Mouse (Mus musculus) ES-Bruce4 (cell line): ENCODE data around the gene Sik1. TPM values are rescaled to one million over a fixed set of nuclear protein-coding genes. Genes with fewer than 3 reads are reported as not detected.

Experiments used
- H3K27ac ChIP-seq: 2 replicates; pipeline ENCODE4 v1.5.1; 2012; ENCODE audit warnings: low read length, inconsistent platforms; ENCODE audit not compliant: insufficient read depth
- H3K27me3 ChIP-seq: 2 replicates; pipeline ENCODE4 v1.6.1; 2012; ENCODE audit warnings: mild to moderate bottlenecking, low read length, inconsistent platforms; ENCODE audit not compliant: control insufficient read depth, poor library complexity, insufficient read depth, severe bottlenecking
- H3K36me3 ChIP-seq: 2 replicates; pipeline ENCODE4 v1.6.1; 2012; ENCODE audit warnings: inconsistent platforms, mild to moderate bottlenecking, low read length, moderate library complexity; ENCODE audit not compliant: control insufficient read depth, poor library complexity, insufficient read depth, severe bottlenecking
- H3K4me1 ChIP-seq: one replicate; pipeline ENCODE4 v1.8.1; 2011; ENCODE audit warnings: low read length; ENCODE audit not compliant: control insufficient read depth, insufficient read depth
- H3K4me3 ChIP-seq: 2 replicates; pipeline ENCODE4 v1.5.1; 2011; ENCODE audit warnings: low read depth, mild to moderate bottlenecking, low read length
- H3K9ac ChIP-seq: 2 replicates; pipeline ENCODE4 v1.6.1; 2012; ENCODE audit warnings: low read depth, mild to moderate bottlenecking, inconsistent platforms; ENCODE audit not compliant: poor library complexity, severe bottlenecking
- H3K9me3 ChIP-seq: replicated peaks from 2 replicates; pipeline ENCODE4 v1.6.1; 2012; ENCODE audit warnings: mild to moderate bottlenecking, low read length, inconsistent platforms; ENCODE audit not compliant: control insufficient read depth, poor library complexity, insufficient read depth, severe bottlenecking
- CTCF ChIP-seq: IDR thresholded peaks from one replicate; pipeline ENCODE4 v1.8.1; 2011; ENCODE audit warnings: low read depth, low read length
- EP300 ChIP-seq: IDR thresholded peaks from 2 replicates; pipeline ENCODE4 v1.6.1; 2011; ENCODE audit warnings: low read depth, low read length; ENCODE audit not compliant: insufficient read depth
- POLR2A ChIP-seq: IDR thresholded peaks from one replicate; pipeline ENCODE4 v1.8.1; 2011; ENCODE audit warnings: low read length; ENCODE audit not compliant: insufficient read depth
- polyA plus RNA-seq: library from polyadenylated mRNA; stranded (reverse); fragments of >200 nt; gene quantifications from 2 replicates; pipeline ENCODE4 v1.2.4, GENCODE M21; 2011; ENCODE audit warnings: low read depth; ENCODE audit not compliant: missing spikeins, insufficient read depth, insufficient read length

Gene Sik1
- polyA plus RNA-seq, 1 experiment = 45.1 TPM

- no peak for TF ChIP-seq POLR2A
- no peak for TF ChIP-seq CTCF
- TF ChIP-seq EP300 = no peak
- Histone ChIP-seq H3K4me3 (no peak overlapping the region), H3K36me3 (peaks cover 58% of the 10 kb centered on the region)
These were observed 8.6 kb downstream of the Sik1 start for GRCm38 (mm10) chr17:31846970-31847369.

GRCm38 (mm10) chr17:31846352-31846751, 9.3 kb downstream of the Sik1 start:
- Histone ChIP-seq H3K27me3 (no peaks in the 10 kb centered on the region), H3K36me3 (peaks cover 58% of the 10 kb centered on the region), H3K9me3 (no peaks in the 10 kb centered on the region), H3K4me3 (no peak overlapping the region), H3K4me1 (peaks cover 11% of the 10 kb centered on the region), H3K9ac (no peak overlapping the region), H3K27ac (no peak overlapping the region)
- TF ChIP-seq CTCF = no peak
- no peak for TF ChIP-seq EP300
- no peak for TF ChIP-seq POLR2A

More at GRCm38 (mm10) chr17:31846970-31847369, 8.6 kb downstream of the Sik1 start:
- Histone ChIP-seq H3K27ac (no peak overlapping the region), H3K4me1 (peaks cover 9% of the 10 kb centered on the region), H3K27me3 (no peaks in the 10 kb centered on the region), H3K9ac (no peak overlapping the region), H3K9me3 (no peaks in the 10 kb centered on the region)

- no peak overlapping the region for H3K9ac ChIP-seq
- H3K9me3 ChIP-seq = no peaks in the 10 kb centered on the region
- no peak overlapping the region for H3K27ac ChIP-seq
- H3K4me3 ChIP-seq = no peak overlapping the region
- peaks cover 9% of the 10 kb centered on the region for H3K4me1 ChIP-seq
- no peak for TF ChIP-seq POLR2A
- TF ChIP-seq CTCF = no peak
- TF ChIP-seq EP300 = no peak
- H3K27me3 ChIP-seq = no peaks in the 10 kb centered on the region
- H3K36me3 ChIP-seq = peaks cover 35% of the 10 kb centered on the region
These were observed 11.7 kb downstream of the Sik1 start for GRCm38 (mm10) chr17:31843891-31844290.

- no peak overlapping the region for H3K27ac ChIP-seq
- H3K9ac ChIP-seq = no peak overlapping the region
- no peaks in the 10 kb centered on the region for H3K9me3 ChIP-seq
- peaks cover 28% of the 10 kb centered on the region for H3K36me3 ChIP-seq
- H3K27me3 ChIP-seq = no peaks in the 10 kb centered on the region
- TF ChIP-seq POLR2A (no peak), CTCF (no peak), EP300 (no peak)
- H3K4me1 ChIP-seq = peaks cover 9% of the 10 kb centered on the region
- no peak overlapping the region for H3K4me3 ChIP-seq
These were observed 12.4 kb downstream of the Sik1 start for GRCm38 (mm10) chr17:31842930-31843822.

GRCm38 (mm10) chr17:31841842-31842611, 13.6 kb downstream of the Sik1 start:
- Histone ChIP-seq H3K36me3 (peaks cover 17% of the 10 kb centered on the region), H3K4me1 (peaks cover 9% of the 10 kb centered on the region), H3K9ac (no peak overlapping the region), H3K9me3 (no peaks in the 10 kb centered on the region), H3K27ac (peak overlapping the region; percentile 54; the same call in 1 of the 2 replicates), H3K4me3 (peak overlapping the region; percentile 26), H3K27me3 (no peaks in the 10 kb centered on the region)
- TF ChIP-seq EP300 (no peak), POLR2A (no peak), CTCF (no peak)

- no peak for TF ChIP-seq CTCF
- 0 out of 2 replicates have a peak, but pooled peaks have one; percentile 41 for TF ChIP-seq EP300
These were observed 14.2 kb downstream of the Sik1 start for GRCm38 (mm10) chr17:31841453-31841841.

More at GRCm38 (mm10) chr17:31841453-31841841, 14.2 kb downstream of the Sik1 start:
- Histone ChIP-seq H3K9ac (no peak overlapping the region), H3K4me1 (peaks cover 9% of the 10 kb centered on the region), H3K27ac (peak overlapping the region; percentile 54), H3K27me3 (no peaks in the 10 kb centered on the region), H3K36me3 (peaks cover 11% of the 10 kb centered on the region), H3K4me3 (peak overlapping the region; percentile 26), H3K9me3 (no peaks in the 10 kb centered on the region)
